Mouse (Mus musculus) mature B cell (primary cell): ENCODE results near the gene Ppfia4.

Experiments
- in situ Hi-C: fragments of 300-500 bp; cut with MboI; formaldehyde crosslinking; loops from 2 replicates; pipeline ENCODE4 v1.14.3; 2019

Ppfia4 gene

GRCm38 (mm10) chr1:134298636-134299411 is 33.9 kb downstream of the Ppfia4 start:
- in situ Hi-C loops = no loop called here

- in situ Hi-C loops = no loop called here
Observed at GRCm38 (mm10) chr1:134297265-134297664, 35.5 kb downstream of the Ppfia4 start.

- in situ Hi-C loops = no loop called here
Observed at GRCm38 (mm10) chr1:134293738-134294604, 38.8 kb downstream of the Ppfia4 start.

- in situ Hi-C loops = no loop called here
Observed at GRCm38 (mm10) chr1:134293276-134293675, 39.5 kb downstream of the Ppfia4 start.

- in situ Hi-C loops = no loop called here
Observed at GRCm38 (mm10) chr1:134292601-134293000, 40.1 kb downstream of the Ppfia4 start.

GRCm38 (mm10) chr1:134292073-134292472 is 40.7 kb downstream of the Ppfia4 start:
- in situ Hi-C loops = no loop called here

GRCm38 (mm10) chr1:134291555-134291954 is 41.2 kb downstream of the Ppfia4 start:
- in situ Hi-C loops = no loop called here

- in situ Hi-C loops = no loop called here
Observed at GRCm38 (mm10) chr1:134290909-134291308, 41.8 kb downstream of the Ppfia4 start.

- in situ Hi-C loops = no loop called here
Observed at GRCm38 (mm10) chr1:134290300-134290699, 42.4 kb downstream of the Ppfia4 start.

GRCm38 (mm10) chr1:134289598-134290099 is 43.1 kb downstream of the Ppfia4 start, which contains the start of gene Myog:
Myog (plus strand) TSS chr1:134289989.
- in situ Hi-C loops = no loop called here

GRCm38 (mm10) chr1:134288239-134288638 is 44.5 kb downstream of the Ppfia4 start:
- in situ Hi-C loops = no loop called here

GRCm38 (mm10) chr1:134285458-134286120 is 47.1 kb downstream of the Ppfia4 start:
- in situ Hi-C loops = no loop called here

GRCm38 (mm10) chr1:134283108-134283507 is 49.6 kb downstream of the Ppfia4 start:
- in situ Hi-C loops = no loop called here

- in situ Hi-C loops = no loop called here
Observed at GRCm38 (mm10) chr1:134282342-134282741, 50.4 kb downstream of the Ppfia4 start.

- in situ Hi-C loops = no loop called here
Observed at GRCm38 (mm10) chr1:134281563-134281962, 51.2 kb downstream of the Ppfia4 start.

GRCm38 (mm10) chr1:134280174-134280573 is 52.6 kb downstream of the Ppfia4 start:
- in situ Hi-C loops = no loop called here

GRCm38 (mm10) chr1:134276823-134277222 is 55.9 kb downstream of the Ppfia4 start:
- in situ Hi-C loops = no loop called here

GRCm38 (mm10) chr1:134275616-134276464 is 56.9 kb downstream of the Ppfia4 start:
- in situ Hi-C loops = no loop called here

- in situ Hi-C loops = no loop called here
Observed at GRCm38 (mm10) chr1:134274483-134274920, 58.2 kb downstream of the Ppfia4 start.

GRCm38 (mm10) chr1:134273493-134274395 is 59.0 kb downstream of the Ppfia4 start:
- in situ Hi-C loops = no loop called here
